Mouse (Mus musculus): ENCODE data around the gene Med20.
"Not testable (repeated sequence)": the region's sequence is repeated elsewhere in the genome, so short reads cannot be mapped to it uniquely, and the experiment has no call there.

The Med20 gene

DNA sequence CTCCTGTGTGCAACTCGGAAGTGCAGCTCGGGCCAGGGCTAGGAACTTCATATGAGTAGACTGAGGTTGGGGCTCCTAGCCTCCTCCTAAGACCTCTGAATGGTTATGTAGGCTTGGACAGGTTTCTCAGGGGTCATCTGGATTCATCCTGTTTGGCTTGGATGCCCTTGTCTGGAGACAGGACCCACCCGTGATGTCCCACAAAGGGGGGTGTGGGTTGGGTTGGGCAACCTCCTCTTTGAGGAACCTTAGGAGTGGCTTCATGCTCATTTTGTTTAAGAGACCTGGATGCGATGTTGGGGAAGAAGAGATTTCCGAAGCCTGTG is 14.6 kb upstream of the Med20 start:
- no peak for DNase-seq (ENCODE audit: inconsistent ontology term)

DNA sequence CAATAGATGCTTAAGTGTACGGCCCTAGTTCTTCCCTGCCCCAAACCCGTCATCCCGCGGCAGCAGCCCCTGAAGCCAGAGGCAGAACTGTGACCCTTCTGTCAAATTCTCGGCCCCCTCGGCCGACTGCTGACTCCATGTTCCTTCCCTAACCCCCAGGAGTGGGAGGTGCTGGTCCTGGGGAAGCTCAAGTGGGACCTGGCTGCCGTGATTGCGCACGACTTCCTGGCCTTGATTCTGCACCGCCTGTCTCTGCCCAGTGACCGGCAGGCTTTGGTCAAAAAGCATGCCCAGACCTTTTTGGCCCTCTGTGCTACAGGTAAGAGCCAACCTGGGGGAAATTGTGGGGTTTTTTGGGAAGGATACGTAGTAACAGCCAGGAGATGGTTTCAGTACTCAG is 14.1 kb upstream of the Med20 start:
- no peak for DNase-seq (ENCODE audit: inconsistent ontology term)

DNA sequence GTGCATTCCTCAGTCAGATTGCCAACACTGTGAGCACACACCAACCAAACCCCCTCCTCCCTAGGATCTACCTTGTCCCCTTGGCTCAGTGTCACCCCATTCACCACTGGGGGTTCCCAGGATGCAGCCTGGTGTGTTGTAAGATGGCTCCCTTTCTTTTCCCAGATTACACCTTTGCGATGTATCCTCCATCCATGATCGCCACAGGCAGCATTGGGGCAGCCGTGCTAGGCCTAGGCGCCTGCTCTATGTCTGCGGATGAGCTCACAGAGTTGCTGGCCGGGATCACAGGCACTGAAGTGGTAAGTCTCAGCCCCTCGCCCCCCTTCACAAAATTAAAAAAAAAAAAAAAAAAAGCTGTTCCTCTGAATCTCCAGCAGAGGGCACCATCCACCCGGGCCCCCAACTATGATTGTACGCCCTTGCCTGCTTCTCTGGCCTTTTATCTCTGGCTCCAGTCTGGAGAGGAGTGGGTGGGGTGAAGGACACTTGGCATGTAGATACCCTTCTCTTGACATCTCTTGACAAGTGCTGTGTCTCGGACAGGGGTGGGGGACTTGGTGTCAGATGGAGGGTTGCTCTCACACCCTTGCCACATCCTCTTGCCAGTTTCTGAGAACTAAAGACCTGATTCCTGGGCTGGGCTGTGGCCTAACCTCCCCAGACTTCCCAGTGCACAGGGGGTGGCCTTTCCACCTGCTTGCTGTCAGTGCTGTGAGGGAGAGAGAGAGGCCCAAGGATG is 13.4 kb upstream of the Med20 start:
- peak; percentile 82 for DNase-seq (ENCODE audit: inconsistent ontology term)

DNA sequence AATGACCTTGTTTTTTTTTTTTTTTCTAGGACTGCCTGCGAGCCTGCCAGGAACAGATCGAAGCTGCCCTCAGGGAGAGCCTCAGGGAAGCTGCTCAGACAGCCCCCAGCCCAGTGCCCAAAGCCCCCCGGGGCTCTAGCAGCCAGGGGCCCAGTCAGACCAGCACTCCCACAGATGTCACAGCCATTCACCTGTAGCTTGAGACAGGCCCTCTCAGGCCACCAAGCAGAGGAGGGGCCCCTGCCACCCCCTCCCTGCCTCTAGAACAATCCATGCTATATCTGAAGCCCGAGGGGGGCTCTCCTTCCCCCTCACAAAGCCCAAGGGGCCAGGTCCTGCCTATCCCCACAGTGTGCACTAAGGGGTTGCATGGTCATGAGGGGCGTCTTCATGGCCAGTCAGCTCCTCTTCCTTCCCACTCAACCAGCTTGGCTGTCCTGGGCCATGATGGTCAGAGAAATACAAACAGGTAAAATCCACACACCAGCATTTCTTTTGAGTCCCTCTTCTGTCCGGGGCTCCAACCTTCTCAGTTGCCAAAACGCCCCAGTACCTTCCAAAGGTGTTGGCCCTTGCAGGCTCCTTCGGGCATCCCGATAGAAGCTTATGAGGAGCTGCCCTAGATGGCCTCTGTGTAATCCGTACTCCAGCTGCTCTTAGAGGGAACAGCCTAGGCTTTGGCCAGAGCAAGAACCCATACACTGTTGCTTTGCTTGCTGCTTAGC is 12.6 kb upstream of the Med20 start:
- DNase-seq (ENCODE audit: inconsistent ontology term) = not testable (repeated sequence)

DNA sequence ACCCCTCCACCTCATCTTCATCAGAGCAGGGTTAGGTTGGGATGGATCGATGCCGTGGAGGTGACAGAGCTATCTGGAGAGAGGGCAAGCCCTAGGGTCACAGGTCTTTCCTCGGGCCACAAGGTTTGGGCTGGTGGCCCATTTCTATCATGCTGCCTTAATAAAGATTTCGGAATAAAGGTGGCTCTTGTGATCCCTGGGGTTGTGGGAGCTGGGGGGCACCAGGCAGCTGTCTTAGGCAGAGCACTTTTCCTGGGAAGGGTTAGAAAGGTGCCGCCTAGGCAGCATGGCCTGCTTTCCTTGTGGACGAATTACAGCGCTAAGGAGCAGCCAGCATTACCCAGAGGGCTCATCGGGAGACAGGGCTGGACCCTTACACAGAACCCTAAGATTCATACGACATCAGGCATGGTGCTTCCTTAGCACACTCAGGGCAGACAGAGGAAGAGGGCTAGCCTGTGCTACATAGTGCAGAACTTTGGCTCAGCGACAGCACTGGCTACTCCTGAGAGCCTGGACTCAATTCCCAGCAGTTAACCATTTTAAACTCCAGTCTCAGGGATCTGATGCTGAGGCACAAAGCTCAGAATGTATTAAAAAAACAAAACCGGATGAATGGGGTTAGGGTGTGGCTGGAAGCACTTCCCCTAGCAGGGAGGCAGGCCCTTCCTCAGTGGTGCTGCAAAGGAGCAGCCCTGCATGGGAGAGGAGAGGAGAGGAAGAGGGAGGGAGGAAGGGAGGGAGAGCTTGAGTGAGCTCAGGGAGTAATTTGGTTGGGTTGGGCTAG is 11.7 kb upstream of the Med20 start:
- DNase-seq (ENCODE audit: inconsistent ontology term) = no peak

DNA sequence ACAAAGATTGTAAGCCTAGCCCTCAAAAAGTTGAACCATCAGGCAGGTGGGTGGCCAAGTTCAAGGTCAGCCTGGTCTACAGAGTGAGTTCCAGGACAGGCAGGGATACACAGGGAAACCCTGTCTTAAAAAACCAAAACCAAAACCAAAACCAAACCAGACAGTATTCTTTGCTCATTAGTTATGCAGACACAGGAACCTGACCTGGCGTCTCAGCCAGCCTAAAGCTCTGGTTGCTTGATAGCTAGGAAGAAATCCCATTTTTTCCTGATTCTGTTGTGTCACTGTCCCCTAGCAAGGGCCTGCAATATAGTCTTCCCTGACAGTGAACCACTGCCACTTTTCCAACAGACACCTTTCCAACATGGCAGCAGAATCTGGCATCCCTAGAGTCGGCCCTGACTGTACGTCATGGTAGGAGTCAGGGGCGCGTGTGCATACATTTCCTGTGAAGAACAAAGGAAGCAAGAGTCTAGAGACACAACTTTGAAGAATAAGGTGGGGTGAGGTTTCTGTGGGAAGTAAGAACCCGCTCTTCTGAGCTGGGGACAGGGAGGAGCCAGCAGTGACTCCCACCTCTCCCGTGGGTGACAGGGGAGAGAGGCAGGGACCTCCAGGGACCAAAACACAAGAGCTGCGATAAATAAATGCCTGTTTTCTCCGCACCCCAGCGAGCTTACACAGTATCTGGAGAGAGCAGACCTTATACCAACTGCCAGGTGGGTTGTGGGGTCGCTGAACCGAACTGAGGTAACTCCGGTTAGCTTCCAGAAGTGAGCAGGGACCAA is 10.6 kb upstream of the Med20 start:
- DNase-seq (ENCODE audit: inconsistent ontology term) = no peak

DNA sequence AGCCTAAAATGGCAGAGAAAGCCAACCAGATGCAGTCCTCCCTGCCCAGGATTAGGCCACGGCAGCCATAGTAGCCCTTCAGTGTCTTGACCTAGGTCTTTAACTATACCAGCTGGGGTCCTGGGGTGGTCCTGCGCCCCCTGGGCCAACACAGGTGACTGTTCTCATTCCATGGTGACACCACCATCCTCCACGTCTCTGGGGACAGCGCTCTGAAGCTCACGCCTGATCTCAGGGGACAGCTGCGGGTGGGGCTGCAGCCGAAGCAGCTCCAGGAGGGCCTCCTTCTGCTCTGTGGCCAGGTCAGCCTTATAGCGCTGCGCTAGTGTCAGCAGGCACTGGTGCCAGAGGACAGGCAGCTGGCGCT is 10.0 kb upstream of the Med20 start:
- no peak for DNase-seq (ENCODE audit: inconsistent ontology term)

DNA sequence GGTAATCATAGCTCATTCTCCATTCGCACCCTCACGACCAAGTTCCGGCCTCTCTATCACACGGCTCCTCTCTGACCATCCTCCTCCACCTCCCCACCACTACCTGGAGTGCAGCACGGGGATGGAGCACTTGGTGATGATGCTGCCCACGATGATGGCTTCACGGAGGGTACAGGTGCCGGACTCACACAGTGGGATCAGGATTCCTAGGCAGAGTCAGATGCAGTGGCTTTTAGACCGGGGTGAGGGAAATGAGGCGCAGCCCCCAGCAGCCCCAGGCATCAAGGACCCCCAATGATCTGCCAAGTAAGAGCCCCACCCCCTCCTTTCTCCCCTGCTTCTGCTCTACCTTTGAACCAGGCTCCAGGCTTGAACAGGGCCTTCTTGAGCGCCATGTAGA is 9.1 kb upstream of the Med20 start:
- DNase-seq (ENCODE audit: inconsistent ontology term) = no peak

DNA sequence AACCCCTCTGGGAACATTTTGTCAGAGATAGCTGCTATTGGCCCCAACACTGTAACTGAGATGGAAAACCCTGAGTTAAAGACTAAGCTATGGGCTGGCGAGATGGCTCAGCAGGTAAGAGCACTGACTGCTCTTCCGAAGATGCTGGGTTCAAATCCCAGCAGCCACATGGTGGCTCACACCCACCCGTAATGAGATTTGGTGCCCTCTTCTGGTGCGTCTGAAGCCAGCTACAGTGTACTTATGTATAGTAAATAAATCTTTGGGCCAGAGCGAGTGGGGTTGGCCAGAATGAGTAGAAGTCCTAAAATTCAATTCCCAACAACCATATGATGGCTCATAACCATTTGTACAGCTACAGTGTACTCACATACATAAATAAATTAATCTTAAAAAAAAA is 5.2 kb upstream of the Med20 start:
- DNase-seq (ENCODE audit: inconsistent ontology term) = no peak

DNA sequence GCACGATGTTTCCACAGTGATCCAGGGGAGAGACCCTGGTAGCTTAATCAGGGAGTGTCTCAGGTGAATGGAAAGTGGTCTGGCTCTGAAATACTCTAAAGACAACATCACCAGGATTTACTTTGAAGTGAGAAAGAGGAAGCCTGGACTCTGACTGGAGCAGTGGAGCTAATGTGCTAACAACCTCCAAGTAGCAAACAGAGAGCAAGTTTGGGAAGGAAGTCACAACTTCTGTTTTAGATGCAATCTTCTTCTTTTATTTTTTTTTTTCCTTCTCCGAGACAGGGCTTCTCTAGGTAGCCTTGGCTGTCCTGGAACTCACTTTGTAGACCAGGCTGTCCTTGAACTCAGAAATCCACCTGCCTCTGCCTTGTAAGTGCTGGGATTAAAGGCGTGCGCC is 2.2 kb upstream of the Med20 start:
- DNase-seq (ENCODE audit: inconsistent ontology term) = no peak

DNA sequence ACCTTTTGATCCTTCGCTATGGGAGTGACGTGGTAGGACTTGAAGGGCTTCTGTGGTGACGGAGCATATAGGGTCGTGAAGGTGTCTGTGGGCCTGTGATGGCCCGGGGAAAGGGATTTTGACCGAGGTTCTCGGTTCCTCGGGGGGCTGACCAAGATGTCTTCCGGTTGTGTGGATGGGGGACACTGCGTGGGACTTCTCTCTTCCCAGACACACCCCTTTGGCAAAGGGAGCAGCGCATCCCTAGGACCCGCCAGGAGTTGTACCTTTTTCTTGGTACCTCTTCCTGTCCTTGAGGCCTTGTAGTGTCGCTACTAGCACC is 240 bp downstream of the Med20 start:
- no peak for DNase-seq (ENCODE audit: inconsistent ontology term)

DNA sequence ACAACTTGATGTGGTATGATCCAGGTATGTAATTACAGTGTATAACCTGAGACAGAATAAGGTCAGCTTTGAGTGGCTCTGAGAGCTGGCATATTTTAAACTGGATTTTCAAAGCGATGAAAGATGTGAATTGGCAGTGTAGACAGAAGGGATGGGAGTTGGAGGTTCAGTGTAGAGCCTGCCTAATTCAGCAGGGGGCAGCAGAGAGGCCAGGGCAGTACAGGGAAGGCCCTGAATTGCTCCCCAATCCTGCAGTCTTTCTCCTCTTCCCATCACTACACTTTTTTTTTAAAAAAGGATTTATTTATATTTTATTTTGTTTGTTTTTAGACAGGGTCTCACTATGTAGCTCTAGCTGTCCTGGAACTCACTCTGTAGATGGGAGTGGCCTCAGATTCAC is 2.6 kb downstream of the Med20 start:
- no peak for DNase-seq (ENCODE audit: inconsistent ontology term)

DNA sequence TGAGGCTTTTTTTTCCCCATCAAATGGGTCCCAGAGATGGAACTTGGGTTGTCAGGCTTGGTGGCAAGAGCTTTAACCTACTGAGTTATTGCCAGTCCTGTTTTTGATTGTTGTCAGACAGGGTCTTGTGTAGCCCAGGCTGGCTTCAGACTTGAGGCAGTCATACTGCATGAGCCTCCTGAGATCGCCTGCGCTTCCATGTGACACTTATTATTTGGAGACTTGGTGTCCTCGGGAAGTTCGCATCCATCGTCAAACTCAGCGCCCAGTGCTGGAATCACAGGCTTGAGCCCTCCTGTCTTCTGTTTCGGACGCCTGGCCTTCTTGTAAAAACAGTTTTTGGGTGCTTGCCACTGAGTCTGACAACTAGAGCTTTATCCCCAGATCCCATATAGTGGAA is 4.7 kb downstream of the Med20 start:
- DNase-seq (ENCODE audit: inconsistent ontology term) = no peak

DNA sequence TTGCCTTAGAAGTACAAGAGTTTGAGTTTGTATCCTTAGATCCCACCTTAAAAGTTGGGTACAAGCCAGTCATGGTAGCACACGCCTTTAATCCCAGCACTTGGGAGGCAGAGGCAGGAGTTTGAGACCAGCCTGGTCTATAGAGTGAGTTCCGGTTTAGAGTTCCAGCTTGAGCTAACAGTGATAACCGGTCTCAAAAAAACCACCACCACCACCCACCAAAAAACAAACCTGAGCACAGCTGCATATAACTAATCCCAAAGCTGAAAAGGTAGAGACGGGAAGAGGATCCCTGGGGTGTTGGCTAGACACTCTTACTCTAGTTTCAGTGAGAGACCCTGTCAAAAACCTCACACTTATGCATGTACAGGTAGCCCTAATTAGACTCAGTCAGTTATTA is 5.3 kb downstream of the Med20 start:
- DNase-seq (ENCODE audit: inconsistent ontology term) = no peak

DNA sequence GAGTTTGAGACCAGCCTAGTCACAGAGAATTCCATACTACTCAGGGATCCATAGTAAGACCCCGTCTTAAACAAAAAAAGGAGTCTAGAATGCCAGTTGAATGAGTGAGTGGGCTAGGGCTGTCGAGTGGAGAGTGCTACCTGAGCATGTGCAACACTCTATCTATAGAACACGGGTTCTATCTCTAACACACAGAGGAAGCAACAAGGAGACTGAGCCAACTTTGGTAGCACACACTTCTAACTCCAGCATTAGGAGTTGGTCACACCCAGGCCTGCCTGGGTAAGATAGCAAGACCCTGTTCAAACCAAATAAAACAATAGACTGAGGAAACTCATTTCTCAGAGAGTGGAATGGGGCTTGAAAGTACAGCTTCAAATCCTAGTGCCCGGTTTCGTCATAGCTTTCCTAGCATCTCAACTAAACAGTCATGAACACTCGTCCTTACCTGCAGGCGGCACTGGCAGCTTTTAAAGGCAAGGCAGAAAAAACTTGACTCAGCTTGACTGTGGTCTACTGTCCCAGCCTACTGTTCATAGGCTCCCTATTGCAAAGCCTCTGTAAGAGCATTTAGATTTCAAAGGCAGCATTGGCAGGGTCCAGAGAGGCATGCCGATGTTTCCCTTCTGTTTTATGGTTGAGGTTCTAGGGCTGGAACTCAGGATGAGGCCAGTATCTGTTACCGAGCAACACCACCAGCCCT is 6.4 kb downstream of the Med20 start:
- no peak for DNase-seq (ENCODE audit: inconsistent ontology term)

DNA sequence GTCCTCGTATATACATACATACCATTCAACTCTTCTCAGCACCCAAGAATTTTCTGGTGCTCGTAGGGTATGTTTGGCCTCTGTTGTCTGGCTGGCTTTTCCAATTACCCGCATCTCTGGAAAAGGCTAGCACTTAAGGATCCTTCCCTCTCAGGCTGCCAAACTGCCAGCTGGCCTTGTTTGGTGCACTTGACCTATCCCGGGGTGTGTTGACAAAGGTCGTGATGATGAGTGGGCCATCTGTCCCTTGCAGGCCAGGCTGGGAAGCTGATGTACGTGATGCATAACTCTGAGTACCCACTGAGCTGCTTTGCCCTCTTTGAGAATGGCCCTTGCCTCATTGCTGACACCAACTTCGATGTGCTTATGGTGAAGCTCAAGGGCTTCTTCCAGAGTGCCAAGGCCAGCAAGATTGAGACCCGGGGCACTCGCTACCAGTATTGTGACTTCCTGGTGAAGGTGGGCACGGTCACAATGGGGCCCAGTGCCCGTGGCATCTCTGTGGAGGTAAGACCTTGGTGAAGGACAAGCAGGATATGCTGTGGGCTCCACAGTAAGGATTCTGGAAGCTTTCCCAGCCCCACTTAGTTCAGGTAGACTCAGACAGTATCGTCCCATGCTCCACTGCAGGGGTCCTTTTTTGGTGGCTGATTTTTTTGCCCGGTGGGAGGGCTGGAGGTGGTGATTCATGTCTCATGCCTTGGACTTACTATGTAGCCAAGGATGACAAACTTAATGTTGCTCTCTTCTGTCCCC is 7.4 kb downstream of the Med20 start:
- no peak for DNase-seq (ENCODE audit: inconsistent ontology term)

DNA sequence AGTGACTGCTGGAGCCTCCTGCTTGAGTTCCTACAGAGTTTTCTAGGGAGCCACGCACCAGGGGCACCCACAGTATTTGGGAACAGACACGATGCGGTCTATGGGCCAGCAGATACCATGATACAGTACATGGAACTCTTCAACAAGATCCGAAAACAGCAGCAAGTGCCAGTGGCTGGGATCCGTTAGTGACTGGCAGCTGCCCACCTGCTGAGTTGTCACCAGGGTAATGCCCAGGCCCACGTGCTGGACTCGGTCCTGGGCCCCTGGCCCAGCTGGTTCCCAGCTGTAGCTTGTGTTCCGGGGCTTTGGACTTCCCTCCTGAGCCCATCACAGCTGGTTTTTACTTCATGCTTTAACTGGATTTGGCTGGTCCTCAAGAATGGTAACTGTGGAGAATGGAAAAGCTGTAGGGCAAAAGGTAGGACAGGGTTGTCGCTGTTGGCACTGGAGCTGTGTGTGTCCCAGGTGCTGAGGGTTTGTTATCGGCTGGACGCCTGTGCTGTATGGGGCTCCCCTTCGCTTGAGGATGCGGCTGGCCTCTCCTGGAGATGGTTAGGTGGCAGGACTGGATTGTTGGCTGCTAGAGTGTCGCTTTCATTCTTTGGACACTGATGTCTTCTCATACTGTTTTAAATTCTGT is 11.7 kb downstream of the Med20 start:
- no peak for DNase-seq (ENCODE audit: inconsistent ontology term)

DNA sequence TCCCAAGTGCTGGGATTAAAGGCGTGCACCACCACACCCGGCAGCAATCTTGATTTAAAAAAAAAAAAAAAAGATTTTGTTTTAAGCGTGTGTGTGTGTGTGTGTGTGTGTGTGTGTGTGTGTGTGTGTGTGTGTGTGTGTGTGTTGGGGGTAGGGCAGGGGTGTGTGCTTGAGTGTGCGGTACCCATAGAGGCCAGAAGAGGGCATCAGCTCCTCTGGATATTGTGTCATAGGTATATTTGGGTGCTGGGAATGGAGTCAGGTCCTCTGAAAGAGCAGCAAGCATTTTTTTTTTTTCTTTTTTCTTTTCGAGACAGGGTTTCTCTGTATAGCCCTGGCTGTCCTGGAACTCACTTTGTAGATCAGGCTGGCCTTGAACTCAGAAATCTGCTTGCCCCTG is 13.2 kb downstream of the Med20 start:
- not testable (repeated sequence) for DNase-seq (ENCODE audit: inconsistent ontology term)

DNA sequence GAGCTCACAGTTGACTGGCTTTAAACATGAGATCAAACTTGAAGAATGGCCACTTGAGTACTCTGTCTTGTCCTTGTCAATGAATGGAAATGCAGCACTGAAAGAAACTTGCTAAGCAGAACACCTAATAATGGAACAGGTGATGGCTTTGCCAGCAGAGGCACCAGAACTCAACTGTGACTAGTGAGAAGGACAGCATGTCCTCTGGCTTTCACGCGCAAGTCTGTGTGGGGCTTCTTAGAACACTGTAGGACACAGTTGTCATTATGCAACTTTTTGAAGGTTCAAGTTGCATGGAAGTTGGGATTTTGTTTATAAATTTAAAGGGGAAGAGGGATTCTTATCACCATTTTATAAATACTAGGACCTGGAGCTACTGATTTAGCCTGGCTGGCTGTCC is 13.7 kb downstream of the Med20 start:
- no peak for DNase-seq (ENCODE audit: inconsistent ontology term)

DNA sequence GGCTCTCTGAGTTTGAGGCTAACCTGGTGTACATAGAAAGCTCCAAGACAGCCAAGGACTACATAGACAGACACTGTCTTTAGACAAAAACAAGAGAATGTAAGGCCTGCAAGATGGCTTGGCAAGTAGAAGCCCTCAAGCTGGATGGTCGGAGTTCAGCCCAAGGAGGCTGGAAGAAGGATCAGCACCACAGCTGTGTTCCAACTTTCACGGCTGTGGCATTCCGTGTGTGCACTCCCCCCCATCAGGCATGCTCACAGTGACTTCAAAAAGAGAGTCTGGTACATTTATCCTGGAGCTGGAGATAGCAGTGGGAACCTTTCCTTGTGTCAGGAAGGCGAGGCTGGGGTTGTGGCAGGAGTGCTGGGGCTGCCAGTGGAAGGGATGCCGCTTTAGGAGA is 14.6 kb downstream of the Med20 start:
- no peak for DNase-seq (ENCODE audit: inconsistent ontology term)

DNA sequence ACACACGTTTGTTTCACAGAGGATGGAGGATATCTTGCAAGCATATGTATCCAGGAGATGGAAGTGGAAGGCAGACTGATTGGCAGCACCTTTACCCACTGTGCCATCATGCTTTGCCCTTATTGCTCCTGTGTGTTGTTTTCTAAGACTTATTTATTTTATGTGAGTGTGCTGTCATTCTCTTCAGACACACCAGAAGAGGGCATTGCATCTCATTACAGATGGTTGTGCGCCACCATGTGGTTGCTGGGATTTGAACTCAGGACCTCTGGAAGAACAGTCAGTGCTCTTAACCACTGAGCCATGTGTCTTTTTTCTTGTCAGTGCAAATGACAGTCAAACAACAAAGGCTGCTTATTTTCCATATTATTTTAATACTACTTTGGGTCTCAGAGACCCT is 16.4 kb downstream of the Med20 start:
- DNase-seq (ENCODE audit: inconsistent ontology term) = no peak

Measured in Muller cell, postnatal 12 days (primary cell).